Mouse (Mus musculus) stomach, postnatal 0 days (tissue): ENCODE measurements around the gene Gm20431.

Source experiments
- CTCF ChIP-seq: IDR thresholded peaks from 2 replicates; pipeline ENCODE4 v1.5.1; 2016; ENCODE audit warnings: antibody characterized with exemption, low read depth, mild to moderate bottlenecking, moderate library complexity
- EP300 ChIP-seq: optimal IDR thresholded peaks from 2 replicates; pipeline ENCODE3; 2016; ENCODE audit warnings: antibody characterized with exemption

- TF ChIP-seq CTCF (no peak), EP300 (no peak)
Measured at GRCm38 (mm10) chr2:167691410-167691809, 30.1 kb upstream of the Gm20431 start.
